Mouse (Mus musculus) liver, adult 2 months (tissue): ENCODE results near the gene Kctd6. TPM values are rescaled to one million over a fixed set of nuclear protein-coding genes. Genes with fewer than 3 reads are reported as not detected.

Experiments
- DNase-seq: peaks from one replicate; pipeline ENCODE4 v3.0.0-alpha.2; 2011; ENCODE audit warnings: low read depth, low spot score; ENCODE audit errors: extremely low read depth
- H3K27ac ChIP-seq: fragments of 200-500 bp; replicated peaks from 2 replicates; pipeline ENCODE4 v1.5.1; 2012; ENCODE audit warnings: low read depth, mild to moderate bottlenecking, control low read depth, inconsistent platforms, low read length; ENCODE audit not compliant: insufficient read depth
- H3K27me3 ChIP-seq: fragments of 200-500 bp; 2 replicates; pipeline ENCODE4 v1.6.1; 2012; ENCODE audit warnings: mild to moderate bottlenecking, moderate library complexity, low read length, inconsistent platforms; ENCODE audit not compliant: control insufficient read depth, insufficient read depth
- H3K36me3 ChIP-seq: fragments of 200-500 bp; 2 replicates; pipeline ENCODE4 v1.6.1; 2012; ENCODE audit warnings: low read length, inconsistent platforms; ENCODE audit not compliant: control insufficient read depth, insufficient read depth
- H3K4me1 ChIP-seq: fragments of 200-500 bp; 2 replicates; pipeline ENCODE4 v1.6.1; 2011; ENCODE audit warnings: low read length; ENCODE audit not compliant: control insufficient read depth, insufficient read depth
- H3K4me3 ChIP-seq: fragments of 200-500 bp; 2 replicates; pipeline ENCODE4 v1.5.1; 2011; ENCODE audit warnings: low read depth, mild to moderate bottlenecking, control low read depth, low read length, moderate library complexity; ENCODE audit not compliant: insufficient read depth
- H3K79me2 ChIP-seq: fragments of 200-500 bp; 2 replicates; pipeline ENCODE4 v1.6.1; 2012; ENCODE audit warnings: inconsistent platforms, mild to moderate bottlenecking, low read length, moderate library complexity; ENCODE audit not compliant: control insufficient read depth, insufficient read depth
- H3K9ac ChIP-seq: fragments of 200-500 bp; 2 replicates; pipeline ENCODE4 v1.6.1; 2012; ENCODE audit warnings: low read depth, mild to moderate bottlenecking, control low read depth, inconsistent platforms, low read length
- CTCF ChIP-seq: fragments of 200-500 bp; IDR thresholded peaks from 2 replicates; pipeline ENCODE4 v1.5.1; 2011; ENCODE audit warnings: low read depth, low read length, control low read depth
- POLR2A ChIP-seq: fragments of 200-500 bp; IDR thresholded peaks from 2 replicates; pipeline ENCODE4 v1.6.1; 2011; ENCODE audit warnings: low read length, control low read depth; ENCODE audit not compliant: insufficient read depth; ENCODE audit errors: extremely low read depth
- WGBS: fragments of 180-500 bp; shearing (Covaris S2); methylation state at CpG from one replicate; pipeline ENCODE4 v1.1.7; 2018; 5-methylcytosine and 5-hydroxymethylcytosine counted together
- polyA plus RNA-seq: library from polyadenylated mRNA; depleted of rRNA; stranded (reverse); fragments of >200 nt; gene quantifications from 2 replicates; pipeline ENCODE4 v1.2.3, GENCODE M21; 2012
- total RNA-seq: library from RNA; depleted of rRNA; stranded (reverse); fragments of >200 nt; gene quantifications from 2 replicates; pipeline ENCODE4 v1.2.3, GENCODE M21; 2014

Gene Kctd6
- total and polyA plus RNA-seq, 2 experiments = 5.1 to 5.2 TPM

GRCm38 (mm10) chr14:8207543-8207942 is 6.4 kb upstream of the Kctd6 start:
- WGBS = 95% methylated on average over 5 of the region's 5 CpGs
- H3K4me1 ChIP-seq = no peaks in the 10 kb centered on the region
- no peak overlapping the region for H3K27ac ChIP-seq
- no peak overlapping the region for H3K4me3 ChIP-seq
- no peak overlapping the region for H3K9ac ChIP-seq
- H3K36me3 ChIP-seq = no peaks in the 10 kb centered on the region
- DNase-seq = no peak
- TF ChIP-seq CTCF (no peak), POLR2A (no peak)
- no peaks in the 10 kb centered on the region for H3K27me3 ChIP-seq
- no peaks in the 10 kb centered on the region for H3K79me2 ChIP-seq

DNA sequence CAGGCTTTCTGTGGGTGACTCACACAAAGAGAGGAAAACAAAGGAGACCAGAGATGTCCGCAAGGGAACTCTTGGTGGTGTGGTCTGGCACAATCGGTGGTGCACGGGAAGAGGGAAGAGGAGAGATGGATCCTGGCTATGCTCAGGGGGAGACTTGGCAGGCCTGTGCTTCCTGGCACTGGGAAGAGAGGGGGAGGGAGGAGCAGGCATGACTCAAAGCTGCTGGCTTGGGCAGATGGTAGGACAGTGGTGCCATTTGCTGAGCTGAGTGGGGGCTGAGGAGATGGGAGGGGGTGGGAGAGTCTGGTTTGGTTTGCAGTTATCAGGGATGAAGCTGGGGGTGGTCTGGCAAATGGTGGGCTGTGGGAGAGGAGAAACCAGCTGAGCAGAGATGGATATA is 5.1 kb upstream of the Kctd6 start:
- DNase-seq = no peak
- Histone ChIP-seq H3K36me3 (no peaks in the 10 kb centered on the region), H3K79me2 (no peaks in the 10 kb centered on the region), H3K9ac (no peak overlapping the region), H3K27ac (no peak overlapping the region), H3K4me3 (no peak overlapping the region), H3K4me1 (no peaks in the 10 kb centered on the region), H3K27me3 (no peaks in the 10 kb centered on the region)
- 74% methylated on average over 3 of the region's 3 CpGs for WGBS
- TF ChIP-seq CTCF = no peak
- no peak for TF ChIP-seq POLR2A

- Histone ChIP-seq H3K79me2 (peaks cover 4% of the 10 kb centered on the region; the same call in 1 of the 2 replicates), H3K36me3 (no peaks in the 10 kb centered on the region), H3K27ac (no peak overlapping the region), H3K27me3 (no peaks in the 10 kb centered on the region), H3K4me1 (peaks cover 2% of the 10 kb centered on the region; the same call in 1 of the 2 replicates), H3K4me3 (no peak overlapping the region), H3K9ac (no peak overlapping the region)
- no peak for TF ChIP-seq POLR2A
- TF ChIP-seq CTCF = no peak
- no peak for DNase-seq
- 99% methylated on average over 2 of the region's 2 CpGs for WGBS
Observed at GRCm38 (mm10) chr14:8209896-8210295, 4.0 kb upstream of the Kctd6 start.

- TF ChIP-seq CTCF (no peak), POLR2A (no peak)
- peaks cover 13% of the 10 kb centered on the region for H3K4me1 ChIP-seq
- no peak overlapping the region for H3K9ac ChIP-seq
- no peaks in the 10 kb centered on the region for H3K27me3 ChIP-seq
- peaks cover 13% of the 10 kb centered on the region; the same call in 1 of the 2 replicates for H3K79me2 ChIP-seq
- WGBS = 88% methylated on average over 2 of the region's 2 CpGs
- no peak for DNase-seq
- no peak overlapping the region for H3K4me3 ChIP-seq
- no peaks in the 10 kb centered on the region for H3K36me3 ChIP-seq
- H3K27ac ChIP-seq = no peak overlapping the region
Observed at GRCm38 (mm10) chr14:8212996-8213395, 944 bp upstream of the Kctd6 start.

GRCm38 (mm10) chr14:8214299-8215207 is 613 bp downstream of the Kctd6 start:
- Histone ChIP-seq H3K9ac (peak overlapping the region; percentile 95), H3K4me3 (peak overlapping the region; percentile 99), H3K4me1 (peaks cover 13% of the 10 kb centered on the region), H3K79me2 (peaks cover 14% of the 10 kb centered on the region; the same call in 1 of the 2 replicates), H3K36me3 (no peaks in the 10 kb centered on the region), H3K27me3 (no peaks in the 10 kb centered on the region), H3K27ac (peak overlapping the region; percentile 92)
- DNase-seq = no peak
- WGBS = 2% methylated on average over 63 of the region's 63 CpGs
- TF ChIP-seq CTCF (no peak), POLR2A (no peak)
